Mouse (Mus musculus): Measurements from ENCODE around the gene Cmah.
A peak's percentile ranks its signal among the peaks of the same experiment; 100 is the strongest.

The Cmah gene

DNA sequence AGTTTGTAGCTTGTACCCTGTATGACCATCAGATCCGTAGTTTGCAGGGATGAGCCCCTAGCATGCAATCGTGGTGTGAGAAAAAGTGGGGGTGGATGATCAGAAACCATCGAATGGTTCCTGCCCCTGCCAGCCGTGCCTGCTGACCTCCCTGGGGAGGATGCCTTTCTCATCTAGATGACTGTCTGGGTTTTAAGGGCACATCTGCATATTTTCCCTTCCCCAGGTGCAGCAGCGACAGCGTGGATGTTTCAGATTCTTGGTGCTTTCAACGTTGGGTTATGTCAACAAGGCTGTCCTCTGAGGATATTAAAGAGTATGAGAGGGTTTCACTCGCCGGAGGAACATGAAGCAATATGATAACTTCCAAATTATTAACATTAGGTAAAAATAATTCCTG, 158.8 kb downstream of the Cmah start:
- no peak for DNase-seq

GRCm38 (mm10) chr13:24486403-24486802, 159.2 kb downstream of the Cmah start:
- DNase-seq, result no peak

GRCm38 (mm10) chr13:24487061-24487460, 159.9 kb downstream of the Cmah start:
- DNase-seq, result no peak

DNA sequence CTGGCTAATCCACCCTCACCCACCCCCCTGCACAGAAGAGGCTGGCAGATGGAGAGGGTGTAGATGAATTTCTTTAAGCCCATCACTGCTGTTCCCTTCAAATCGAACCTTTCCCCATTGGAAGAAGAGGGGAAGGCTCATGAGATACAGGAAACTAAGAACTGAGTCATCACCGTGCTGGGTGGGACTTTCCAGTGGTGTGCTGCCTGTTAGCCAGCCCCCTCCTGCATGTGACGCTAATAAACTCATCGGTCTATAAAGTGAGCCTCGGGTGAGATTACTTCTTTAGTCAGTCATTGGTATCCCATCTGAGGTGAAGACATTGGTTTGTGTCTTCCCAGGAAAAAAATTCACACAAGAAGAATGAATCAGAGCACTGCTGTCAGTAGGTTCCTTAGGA, 160.3 kb downstream of the Cmah start:
- DNase-seq, result no peak

DNA sequence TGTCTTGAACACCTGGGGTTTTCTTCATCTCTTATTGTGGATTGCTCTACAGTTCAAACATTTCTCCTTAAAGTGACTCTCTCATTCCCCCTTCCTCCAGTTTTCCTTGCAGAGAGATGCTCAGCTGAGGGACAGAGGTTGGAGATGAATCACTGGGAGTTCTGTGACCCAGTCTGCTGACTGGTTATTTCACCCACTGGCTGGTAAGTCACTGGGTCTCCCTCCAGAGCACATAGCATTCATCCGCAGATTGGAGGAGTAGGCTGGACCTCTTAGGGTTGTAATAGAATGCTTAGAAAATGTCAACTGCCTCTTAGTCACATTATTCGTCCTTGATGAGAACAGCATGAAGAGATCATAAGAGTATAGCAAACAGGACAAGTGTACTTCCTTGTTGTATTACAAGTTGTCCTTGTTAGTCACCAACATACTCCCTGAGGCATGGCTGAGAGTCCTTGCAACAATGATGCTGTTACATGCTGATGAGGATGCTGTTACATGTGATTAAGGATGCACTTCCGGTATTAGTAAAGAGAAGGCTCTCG, 161.4 kb downstream of the Cmah start:
- no peak for DNase-seq

GRCm38 (mm10) chr13:24489515-24489914, 162.3 kb downstream of the Cmah start:
- DNase-seq, result no peak

DNA sequence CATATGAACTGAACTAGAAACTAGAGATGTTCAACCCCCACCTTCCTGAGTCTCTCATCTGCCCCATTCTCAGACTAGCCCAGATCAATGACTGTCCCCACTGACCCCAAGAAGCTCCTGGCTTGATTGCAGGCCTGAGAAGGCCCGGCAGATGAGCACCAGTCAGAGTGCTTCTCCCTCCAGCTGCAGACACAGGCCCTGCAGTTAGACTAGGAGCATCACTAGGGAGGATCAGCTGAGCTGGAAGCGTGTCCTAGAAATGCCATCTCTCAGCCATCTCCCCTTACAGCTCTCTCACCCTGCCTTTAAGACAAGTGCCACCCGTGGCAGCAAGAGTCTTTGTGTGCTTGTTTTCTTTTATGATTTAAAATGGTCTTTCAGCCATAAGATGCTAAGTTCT, 162.8 kb downstream of the Cmah start:
- DNase-seq, result no peak

GRCm38 (mm10) chr13:24491101-24491500, 163.9 kb downstream of the Cmah start:
- DNase-seq, result no peak

DNA sequence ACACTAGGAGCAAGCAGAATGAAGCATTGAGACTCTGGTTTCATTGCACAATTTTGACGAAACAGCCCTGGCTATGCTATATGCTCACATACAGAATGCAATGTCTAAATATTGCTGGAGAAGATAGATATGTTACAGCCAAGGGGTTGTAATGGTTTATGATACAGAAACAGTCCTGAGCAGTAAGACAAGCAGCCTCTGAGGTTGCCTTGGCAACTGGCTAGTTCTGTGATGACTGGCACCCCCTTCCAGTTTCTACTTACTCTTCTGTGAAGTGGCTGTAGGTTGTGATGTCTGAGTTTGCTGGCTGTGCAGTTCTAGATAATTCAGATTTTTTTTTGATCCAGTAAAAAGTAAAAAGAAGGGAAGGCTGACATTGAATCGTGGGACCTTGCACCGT, 166.6 kb downstream of the Cmah start:
- DNase-seq, result no peak

GRCm38 (mm10) chr13:24496353-24496752, 169.1 kb downstream of the Cmah start:
- DNase-seq, result no peak

DNA sequence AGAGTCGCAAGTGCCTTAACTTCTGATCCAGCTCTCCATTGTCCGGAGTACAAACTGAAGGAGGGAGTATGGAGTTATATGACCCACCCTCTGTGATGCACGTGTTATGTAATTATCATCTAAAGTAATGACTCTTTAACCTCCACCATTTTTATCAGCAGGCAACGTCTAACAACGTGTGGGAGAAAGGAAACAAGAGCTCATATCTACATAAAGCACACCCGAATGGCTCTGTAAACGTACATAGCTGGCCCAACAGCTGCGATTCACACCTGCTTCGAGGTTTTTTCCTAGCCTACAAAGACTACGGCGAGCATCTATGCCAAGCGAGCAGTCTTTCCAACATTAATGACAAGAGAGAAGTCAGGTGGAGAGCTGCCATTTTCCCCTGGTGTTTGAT, 169.8 kb downstream of the Cmah start:
- DNase-seq, result no peak

- no peak for DNase-seq
Measured at GRCm38 (mm10) chr13:24498342-24498741, 171.1 kb downstream of the Cmah start.

- no peak for DNase-seq
Measured at GRCm38 (mm10) chr13:24499505-24499904, 172.3 kb downstream of the Cmah start.

GRCm38 (mm10) chr13:24501179-24501905, 174.1 kb downstream of the Cmah start:
- DNase-seq, result no peak

- no peak for DNase-seq
Measured at GRCm38 (mm10) chr13:24501919-24502318, 174.7 kb downstream of the Cmah start.

DNA sequence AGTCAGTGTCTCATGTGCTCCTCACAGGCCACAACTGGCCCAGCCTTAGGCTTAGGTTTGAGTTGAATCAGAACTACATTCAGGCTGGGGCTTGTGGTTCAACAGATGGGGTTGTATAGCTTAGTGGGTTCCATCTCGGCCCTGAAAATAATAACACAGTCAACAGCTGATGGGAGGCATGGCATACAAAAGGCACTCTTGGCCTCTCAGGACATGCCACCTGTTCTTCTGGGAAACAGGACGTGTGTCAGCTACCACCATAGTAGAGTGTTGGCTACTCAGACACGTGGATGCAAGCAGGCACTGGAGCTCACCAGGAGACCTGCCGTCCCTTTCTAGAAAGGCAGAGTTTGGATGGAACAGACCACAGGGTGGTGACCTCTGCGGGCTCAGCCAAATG, 178.6 kb downstream of the Cmah start:
- DNase-seq, result no peak

DNA sequence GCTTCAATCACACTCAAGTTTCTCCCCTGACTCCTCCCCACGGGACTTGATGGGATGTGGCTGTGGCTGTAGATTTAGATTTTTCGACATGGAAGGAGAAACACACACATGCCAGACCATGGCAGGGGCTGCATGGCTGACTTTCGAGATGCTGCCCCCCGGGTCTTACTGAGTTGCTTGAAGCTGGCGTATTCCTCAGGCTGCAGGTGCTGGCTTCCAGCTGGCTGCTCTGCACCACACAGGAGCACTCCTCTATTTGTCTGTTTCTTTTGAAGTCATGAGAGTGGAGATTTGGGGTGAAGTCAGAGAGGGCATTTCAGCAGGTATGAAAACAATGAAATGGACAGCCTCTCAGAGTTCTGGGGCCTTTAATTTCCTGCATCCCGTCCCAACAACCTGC, 180.0 kb downstream of the Cmah start:
- no peak for DNase-seq

- DNase-seq, result no peak
Measured at GRCm38 (mm10) chr13:24508917-24509316, 181.7 kb downstream of the Cmah start.

DNA sequence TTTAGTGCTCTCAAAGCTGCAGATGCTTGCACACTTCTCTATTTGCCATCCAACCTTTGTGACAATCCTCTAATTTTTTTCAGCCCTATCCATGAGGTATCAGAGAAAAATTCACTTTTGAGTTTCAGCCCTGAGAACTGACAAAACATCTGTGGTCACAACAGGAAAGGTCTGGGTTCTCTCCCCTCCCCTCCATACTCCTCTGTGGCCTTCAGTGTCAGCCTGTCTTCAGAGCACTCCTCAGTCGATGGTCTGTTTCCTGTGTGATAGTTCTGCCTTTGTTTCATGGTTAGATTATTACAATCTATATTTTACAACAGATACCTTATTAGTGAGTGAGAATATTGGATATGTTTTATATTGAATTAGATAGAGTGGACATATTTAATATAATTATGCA, 184.2 kb downstream of the Cmah start:
- DNase-seq, result no peak

DNA sequence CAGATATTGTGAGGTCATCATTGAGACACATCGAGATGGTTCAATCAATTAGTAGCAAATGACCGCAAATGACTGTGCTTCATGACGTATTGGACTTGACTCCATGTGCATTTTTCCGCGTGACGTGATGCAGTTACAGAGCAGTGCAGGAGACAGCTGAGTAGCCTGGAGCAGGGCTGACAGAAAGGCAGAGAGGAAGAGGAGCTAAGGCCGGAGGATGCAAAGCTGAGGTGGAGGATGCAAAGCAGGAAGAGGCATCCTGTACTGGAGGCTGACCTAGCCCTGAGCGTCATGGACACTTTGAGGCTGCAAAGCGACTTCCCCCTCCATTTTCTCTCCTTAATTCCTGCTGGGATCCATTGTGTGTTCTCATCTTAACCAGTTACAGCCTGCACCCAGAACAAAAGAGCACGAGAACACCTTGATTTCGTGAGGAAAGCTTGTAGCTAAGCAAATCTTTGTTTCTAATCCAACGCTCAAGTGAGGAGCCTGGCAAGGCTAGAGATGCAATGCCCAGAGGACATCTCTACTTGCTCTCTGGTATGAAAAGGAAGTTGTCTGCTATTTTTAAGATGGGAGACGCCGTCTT, 184.8 kb downstream of the Cmah start:
- no peak for DNase-seq

- DNase-seq, result no peak
Measured at GRCm38 (mm10) chr13:24513717-24514116, 186.5 kb downstream of the Cmah start.

DNA sequence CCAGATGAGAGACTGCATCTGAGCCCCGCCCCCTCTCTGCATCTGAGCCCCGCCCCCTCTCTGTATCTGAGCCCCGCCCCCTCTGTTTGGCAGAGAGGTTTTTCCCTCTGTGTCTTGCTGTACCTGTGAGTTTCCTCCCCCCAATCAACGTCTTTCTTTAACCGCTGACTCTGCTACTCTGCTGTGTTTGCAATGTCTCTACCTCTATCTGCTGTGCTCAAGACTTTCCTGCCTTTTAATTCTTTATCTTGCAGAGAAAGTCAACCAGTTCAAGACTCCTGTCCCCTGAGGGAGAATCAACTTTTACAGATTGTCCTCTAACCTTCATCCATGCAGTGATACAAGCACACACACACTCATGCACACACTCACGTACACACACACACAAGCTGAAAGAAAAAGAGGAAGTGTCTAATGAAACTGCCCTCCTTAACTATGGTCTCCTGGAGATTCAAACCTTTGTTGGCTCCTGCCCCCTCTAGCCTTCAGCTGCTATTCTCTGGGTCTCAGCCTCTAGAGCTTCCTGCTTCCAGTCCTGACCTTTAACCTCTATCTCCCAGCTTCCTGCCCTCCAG, 188.0 kb downstream of the Cmah start:
- DNase-seq, result no peak

DNA sequence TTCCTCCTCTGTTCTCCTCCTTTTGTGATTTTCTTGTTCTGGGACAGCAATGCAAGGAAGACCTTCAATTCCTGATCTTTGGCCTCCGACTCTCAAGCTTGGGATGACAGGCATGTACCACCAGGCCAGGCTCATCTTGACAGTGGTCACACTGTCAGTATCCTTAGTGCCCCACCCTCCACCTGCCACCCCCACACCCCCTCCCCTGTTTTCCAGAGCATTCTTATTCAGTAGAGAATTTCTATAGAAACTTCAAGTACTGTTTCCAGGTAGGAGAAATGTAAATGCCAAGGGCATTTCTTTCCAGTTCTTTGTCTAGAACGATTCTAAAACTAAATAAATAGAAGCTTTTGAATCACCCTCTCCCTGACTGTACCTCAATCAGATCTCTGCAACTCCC, 190.6 kb downstream of the Cmah start:
- DNase-seq, result no peak

DNA sequence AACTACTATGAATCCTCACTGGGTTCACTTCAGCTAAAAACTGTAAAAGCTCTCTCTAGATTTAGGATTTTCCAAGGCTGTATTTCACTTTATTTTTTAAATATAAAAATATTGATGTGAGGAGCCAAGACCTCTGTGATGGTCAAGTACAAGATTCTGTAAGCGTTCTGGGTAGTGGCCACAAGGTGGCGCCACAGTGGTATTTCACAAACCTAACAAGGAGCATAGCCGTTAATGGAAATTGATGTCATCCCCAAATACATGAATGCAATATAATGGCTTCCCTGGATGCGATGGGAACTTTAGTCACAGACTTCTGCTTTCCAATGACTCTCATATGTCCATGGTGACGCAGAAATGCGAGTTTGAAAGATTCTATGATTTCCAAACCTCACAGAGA, 191.7 kb downstream of the Cmah start:
- peak; percentile 7 for DNase-seq

Measured in cerebellum, adult 11 months (tissue).